Mouse (Mus musculus): ENCODE data around the gene Dpp10. TPM values are rescaled to one million over a fixed set of nuclear protein-coding genes. Genes with fewer than 3 reads are reported as not detected.

The Dpp10 gene
- total RNA-seq, 2 experiments from 2014 or later: 116 to 123 TPM

- intact Hi-C loops (cut with DNase I): no loop called here
- DNase-seq (ENCODE audit: low spot score in 2 of 2): no peak
Observed at GRCm38 (mm10) chr1:123927278-123928002, 117.9 kb downstream of the Dpp10 start.

DNA sequence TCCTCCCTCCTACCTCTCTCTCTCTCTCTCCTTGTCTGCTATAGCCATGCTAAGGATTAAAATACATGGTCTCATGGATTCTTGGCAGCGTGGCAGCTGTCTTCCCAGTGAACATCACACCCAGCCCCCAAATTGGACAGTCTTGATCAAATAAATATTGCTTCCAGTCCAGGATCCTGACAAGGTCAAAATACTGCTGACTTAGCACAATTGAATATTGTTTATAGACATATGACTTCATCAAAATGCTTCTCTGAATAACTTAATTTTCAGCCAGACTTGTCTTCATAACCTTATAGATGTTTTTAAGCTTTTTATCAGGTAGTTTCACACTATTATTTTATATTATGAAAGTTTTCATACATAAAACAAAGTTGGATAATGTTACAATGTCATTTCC, 120.5 kb downstream of the Dpp10 start:
- intact Hi-C loops (cut with DNase I): no loop called here
- no peak for DNase-seq (ENCODE audit: low spot score in 2 of 2)

- intact Hi-C loops (cut with DNase I): no loop called here
- DNase-seq (ENCODE audit: low spot score in 2 of 2): peak in 1 of 2 experiments; percentile 27
Observed at GRCm38 (mm10) chr1:123923907-123924306, 121.5 kb downstream of the Dpp10 start.

- intact Hi-C loops (cut with DNase I): no loop called here
- no peak for DNase-seq (ENCODE audit: low spot score in 2 of 2)
Observed at GRCm38 (mm10) chr1:123919606-123920005, 125.8 kb downstream of the Dpp10 start.

GRCm38 (mm10) chr1:123902628-123903027, 142.7 kb downstream of the Dpp10 start:
- peak; percentile 55 to 72 for DNase-seq (ENCODE audit: low spot score in 2 of 2)
- intact Hi-C loops (cut with DNase I): no loop called here

DNA sequence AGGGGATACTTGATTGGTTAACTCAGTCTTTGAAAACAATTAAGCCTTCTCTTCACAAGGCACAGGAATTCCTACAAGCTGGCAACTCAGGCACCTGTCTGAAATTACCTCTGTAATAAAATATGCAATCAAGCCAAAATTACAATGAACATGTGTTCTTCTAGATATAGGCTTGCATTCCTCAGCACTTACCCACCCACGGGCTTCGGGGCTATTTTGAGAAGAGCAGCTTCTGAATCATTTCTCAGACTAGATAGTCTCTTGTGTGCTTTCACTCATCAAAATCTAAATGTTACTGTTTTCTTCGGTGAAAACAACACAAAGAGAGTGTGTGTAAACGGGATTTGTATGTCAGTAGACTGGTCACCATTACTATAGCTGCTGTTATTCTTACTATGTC, 144.1 kb downstream of the Dpp10 start:
- DNase-seq (ENCODE audit: low spot score in 2 of 2): peak; percentile 78 to 81
- intact Hi-C loops (cut with DNase I): no loop called here

GRCm38 (mm10) chr1:123887243-123887642, 158.1 kb downstream of the Dpp10 start:
- no peak for DNase-seq (ENCODE audit: low spot score in 2 of 2)
- intact Hi-C loops (cut with DNase I): no loop called here

DNA sequence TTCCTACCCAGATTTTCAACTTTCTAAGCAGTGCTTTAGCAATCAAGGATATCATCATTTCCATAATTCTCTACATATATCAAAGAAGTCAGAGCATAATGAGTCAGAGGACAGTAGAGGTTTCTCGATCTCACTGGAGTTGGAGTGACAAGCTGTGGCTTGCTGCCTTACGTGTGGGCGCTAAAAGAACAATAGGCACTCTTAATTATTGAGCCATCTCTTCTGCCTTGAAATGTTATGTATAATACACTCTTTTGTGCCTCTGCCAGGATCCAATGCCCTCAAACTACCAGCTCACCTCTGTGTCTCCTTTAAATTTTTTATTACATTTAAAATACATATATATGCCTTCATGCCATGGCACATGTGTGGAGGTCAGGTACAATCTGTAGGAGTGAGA, 198.5 kb downstream of the Dpp10 start:
- DNase-seq (ENCODE audit: low spot score in 2 of 2): no peak
- intact Hi-C loops (cut with DNase I): no loop called here

DNA sequence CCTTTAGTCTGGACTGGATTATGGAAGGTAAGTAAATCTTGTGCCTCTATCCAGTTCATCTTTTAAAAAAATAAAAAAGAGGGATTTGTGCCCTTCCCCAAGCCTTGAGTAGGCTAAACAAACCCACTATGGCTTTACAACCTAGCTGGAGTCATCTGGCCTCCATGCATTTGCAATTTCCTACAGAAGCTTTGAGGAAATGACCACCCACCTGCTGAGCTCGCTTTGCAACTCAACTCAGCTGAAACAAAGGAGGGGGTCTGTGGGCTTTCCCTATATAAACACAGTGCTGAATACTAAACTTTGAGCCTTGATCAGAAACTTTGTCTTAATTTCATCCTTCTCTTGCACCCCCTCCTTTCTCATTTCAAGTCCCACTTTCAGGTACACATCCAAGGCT, 244.2 kb downstream of the Dpp10 start:
- intact Hi-C loops (cut with DNase I): no loop called here
- DNase-seq (ENCODE audit: low spot score in 2 of 2): no peak

- intact Hi-C loops (cut with DNase I): no loop called here
- DNase-seq (ENCODE audit: low spot score in 2 of 2): no peak
Observed at GRCm38 (mm10) chr1:123765511-123765910, 279.8 kb downstream of the Dpp10 start.

- DNase-seq (ENCODE audit: low spot score in 2 of 2): no peak
- intact Hi-C loops (cut with DNase I): no loop called here
Observed at GRCm38 (mm10) chr1:123762272-123762671, 283.1 kb downstream of the Dpp10 start.

- intact Hi-C loops (cut with DNase I): no loop called here
Observed at GRCm38 (mm10) chr1:123756055-123756454, 289.3 kb downstream of the Dpp10 start.

GRCm38 (mm10) chr1:123707292-123707691, 338.1 kb downstream of the Dpp10 start:
- intact Hi-C loops (cut with DNase I): no loop called here

More at GRCm38 (mm10) chr1:123756055-123756454, 289.3 kb downstream of the Dpp10 start:
- no peak for DNase-seq (ENCODE audit: low spot score in 2 of 2)

DNA sequence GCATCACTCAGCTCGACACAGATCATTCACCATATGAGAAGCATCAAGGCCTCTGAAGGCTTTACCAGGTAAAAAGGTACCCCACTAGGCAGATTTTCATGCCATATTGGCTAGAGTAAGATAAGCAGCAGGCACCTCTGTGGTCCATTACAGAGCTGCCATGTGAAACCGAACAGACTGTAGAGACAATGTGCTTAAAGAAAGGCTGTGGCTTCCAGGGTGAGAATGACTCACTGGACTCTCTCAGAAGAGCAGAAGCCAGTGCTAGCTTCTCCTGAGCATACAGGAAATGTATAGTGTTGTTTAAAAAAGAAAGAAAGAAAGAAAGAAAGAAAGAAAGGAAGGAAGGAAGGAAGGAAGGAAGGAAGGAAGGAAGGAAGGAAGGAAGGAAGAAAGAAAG, 386.9 kb downstream of the Dpp10 start:
- DNase-seq (ENCODE audit: low spot score in 2 of 2): no peak
- intact Hi-C loops (cut with DNase I): no loop called here

More at GRCm38 (mm10) chr1:123707292-123707691, 338.1 kb downstream of the Dpp10 start:
- no peak for DNase-seq (ENCODE audit: low spot score in 2 of 2)

- intact Hi-C loops (cut with DNase I): no loop called here
- no peak for DNase-seq (ENCODE audit: low spot score in 2 of 2)
Observed at GRCm38 (mm10) chr1:123656607-123657006, 388.8 kb downstream of the Dpp10 start.

DNA sequence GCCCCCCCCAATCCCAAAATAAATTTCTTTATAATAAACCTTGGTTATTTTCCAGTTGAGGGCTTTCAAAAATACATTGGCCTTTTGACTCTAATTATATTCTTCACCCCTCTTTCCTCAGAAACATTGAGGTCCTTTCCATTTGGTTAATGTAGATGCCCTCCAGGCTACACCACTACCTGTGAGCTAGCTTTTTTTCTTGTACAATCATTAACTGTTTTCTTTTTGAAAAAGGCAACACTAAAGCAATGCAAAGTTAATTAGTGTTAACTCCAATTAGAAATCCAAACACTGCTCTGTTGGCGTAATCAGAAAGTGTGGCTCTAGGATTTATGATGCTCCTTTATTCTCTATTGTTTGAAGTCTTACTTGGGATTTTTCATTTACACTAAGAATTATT, 407.5 kb downstream of the Dpp10 start:
- intact Hi-C loops (cut with DNase I): no loop called here
- no peak for DNase-seq (ENCODE audit: low spot score in 2 of 2)

- peak; percentile 12 to 23 for DNase-seq (ENCODE audit: low spot score in 2 of 2)
- intact Hi-C loops (cut with DNase I): no loop called here
Observed at GRCm38 (mm10) chr1:123628268-123628667, 417.1 kb downstream of the Dpp10 start.

- intact Hi-C loops (cut with DNase I): no loop called here
- no peak for DNase-seq (ENCODE audit: low spot score in 2 of 2)
Observed at GRCm38 (mm10) chr1:123584857-123585256, 460.5 kb downstream of the Dpp10 start.

GRCm38 (mm10) chr1:123580112-123580511, 465.2 kb downstream of the Dpp10 start:
- intact Hi-C loops (cut with DNase I): no loop called here
- DNase-seq (ENCODE audit: low spot score in 2 of 2): no peak

GRCm38 (mm10) chr1:123573713-123574112, 471.6 kb downstream of the Dpp10 start:
- DNase-seq (ENCODE audit: low spot score in 2 of 2): no peak
- intact Hi-C loops (cut with DNase I): no loop called here

DNA sequence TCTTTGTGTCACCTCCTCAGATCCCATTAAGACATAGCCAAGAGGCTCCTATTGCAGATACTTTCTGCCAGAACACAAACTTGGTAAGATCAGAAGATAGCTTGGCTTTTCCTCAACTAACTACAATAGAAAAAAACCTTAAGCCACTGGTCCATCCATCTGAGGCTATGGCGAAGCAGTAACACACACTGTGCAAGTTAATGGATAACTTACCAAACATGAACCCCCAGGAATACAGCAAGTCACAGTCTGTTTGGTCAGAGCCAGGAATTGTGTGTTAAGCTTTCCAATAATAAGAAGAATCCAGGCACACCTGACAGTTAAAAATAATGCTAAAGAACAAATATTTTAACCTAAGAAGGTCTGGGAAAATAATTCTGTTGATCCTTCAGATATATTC, 502.9 kb downstream of the Dpp10 start:
- no peak for DNase-seq (ENCODE audit: low spot score in 2 of 2)
- intact Hi-C loops (cut with DNase I): no loop called here

- intact Hi-C loops (cut with DNase I): no loop called here
- no peak for DNase-seq (ENCODE audit: low spot score in 2 of 2)
Observed at GRCm38 (mm10) chr1:123467729-123468128, 577.6 kb downstream of the Dpp10 start.
